Mouse (Mus musculus) megakaryocyte-erythroid progenitor cell, adult 5-6 weeks (primary cell): ENCODE data around the gene Ctnna3. TPM values are rescaled to one million over a fixed set of nuclear protein-coding genes. Genes with fewer than 3 reads are reported as not detected.
A peak's percentile ranks its signal among the peaks of the same experiment; 100 is the strongest.

Source experiments
- ATAC-seq: replicated peaks from 2 replicates; pipeline ENCODE4 v1.8.0; 2016; ENCODE audit warnings: mild to moderate bottlenecking, inconsistent platforms; ENCODE audit not compliant: severe bottlenecking, poor library complexity, low FRiP score, low TSS enrichment
- total RNA-seq, 2 experiments: library from RNA; stranded (forward) in 1 of 2; stranded (reverse) in 1 of 2; fragments of 200-1000, 215-1000 nt in 1 of 2; fragments of >200 nt in 1 of 2; fragmentation: Nextera tagmentation in 1 of 2; gene quantifications; 2 replicates each; pipeline ENCODE4 v1.2.3; 2014 to 2017

Gene Ctnna3
- total RNA-seq, 2 experiments from 2014 or later, result not detected

GRCm38 (mm10) chr10:63652887-63653286, 223.0 kb downstream of the Ctnna3 start:
- no peak for ATAC-seq

- no peak for ATAC-seq
Observed at GRCm38 (mm10) chr10:63653571-63653970, 223.7 kb downstream of the Ctnna3 start.

- ATAC-seq, result 0 out of 2 replicates have a peak, but pooled peaks have one; percentile 41
Observed at GRCm38 (mm10) chr10:63654560-63654959, 224.7 kb downstream of the Ctnna3 start.

- ATAC-seq, result no peak
Observed at GRCm38 (mm10) chr10:63676343-63676742, 246.4 kb downstream of the Ctnna3 start.

GRCm38 (mm10) chr10:63689233-63689632, 259.3 kb downstream of the Ctnna3 start:
- ATAC-seq, result no peak

- ATAC-seq, result no peak
Observed at GRCm38 (mm10) chr10:63689651-63690050, 259.8 kb downstream of the Ctnna3 start.

DNA sequence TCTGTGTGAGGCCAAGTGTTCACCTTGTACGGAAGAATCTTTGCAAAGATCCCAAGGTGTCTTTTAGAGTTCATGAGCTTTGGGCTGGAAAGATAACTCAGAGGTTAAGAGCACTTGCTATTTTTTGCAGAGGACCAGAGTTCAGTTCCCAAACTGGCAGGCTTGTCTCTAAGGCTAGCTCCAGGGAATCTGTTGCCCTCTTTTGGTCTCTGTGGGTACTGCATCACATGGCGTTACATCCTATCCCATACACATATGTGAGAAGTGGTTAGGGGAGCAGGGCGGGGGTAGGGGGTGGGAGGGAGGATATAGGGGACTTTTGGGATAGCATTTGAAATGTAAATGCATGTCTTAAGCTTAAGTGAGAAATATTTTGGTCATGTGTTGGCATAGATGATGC, 262.1 kb downstream of the Ctnna3 start:
- peak; percentile 84 for ATAC-seq

DNA sequence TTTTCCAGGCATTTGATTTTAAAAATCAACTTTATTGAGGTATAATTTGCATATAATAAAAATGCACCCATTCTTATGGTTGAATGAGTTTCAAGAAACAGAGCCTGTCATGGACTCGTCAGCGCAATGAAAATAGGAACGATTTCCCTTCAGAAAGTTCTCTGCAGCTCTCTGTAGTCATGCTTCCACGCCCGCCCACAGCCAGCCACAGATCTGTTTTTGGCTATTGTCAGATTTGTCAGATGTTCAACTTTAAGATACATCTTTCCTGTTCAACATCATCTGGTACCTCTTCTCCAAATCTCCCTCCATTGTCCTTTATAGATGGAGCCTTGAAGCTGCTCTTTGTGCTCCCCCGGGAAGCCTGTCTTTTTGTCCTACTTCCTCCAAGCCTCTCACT, 280.3 kb downstream of the Ctnna3 start:
- no peak for ATAC-seq

- ATAC-seq, result no peak
Observed at GRCm38 (mm10) chr10:63712530-63712929, 282.6 kb downstream of the Ctnna3 start.

DNA sequence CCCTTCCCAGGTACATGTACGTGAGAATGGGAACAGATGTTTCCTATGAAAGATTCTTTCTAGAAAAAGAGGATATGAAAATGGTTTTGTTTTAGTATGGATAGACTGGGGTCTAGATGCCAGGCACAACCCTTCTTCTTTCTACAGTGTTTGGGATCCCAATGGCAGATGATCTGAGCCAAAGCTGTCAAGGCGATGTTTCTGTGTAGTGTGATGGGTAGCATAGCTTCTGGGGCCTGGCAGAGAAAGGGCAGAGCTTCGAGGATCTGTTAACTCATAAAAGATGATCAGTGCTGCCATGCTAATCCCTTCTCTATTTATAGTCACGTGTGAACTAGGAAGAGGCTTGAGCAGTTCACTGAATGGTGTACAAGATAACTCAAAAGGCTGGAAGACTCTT, 284.3 kb downstream of the Ctnna3 start:
- no peak for ATAC-seq

- no peak for ATAC-seq
Observed at GRCm38 (mm10) chr10:63768871-63769270, 339.0 kb downstream of the Ctnna3 start.

GRCm38 (mm10) chr10:63771656-63772055, 341.8 kb downstream of the Ctnna3 start:
- no peak for ATAC-seq

DNA sequence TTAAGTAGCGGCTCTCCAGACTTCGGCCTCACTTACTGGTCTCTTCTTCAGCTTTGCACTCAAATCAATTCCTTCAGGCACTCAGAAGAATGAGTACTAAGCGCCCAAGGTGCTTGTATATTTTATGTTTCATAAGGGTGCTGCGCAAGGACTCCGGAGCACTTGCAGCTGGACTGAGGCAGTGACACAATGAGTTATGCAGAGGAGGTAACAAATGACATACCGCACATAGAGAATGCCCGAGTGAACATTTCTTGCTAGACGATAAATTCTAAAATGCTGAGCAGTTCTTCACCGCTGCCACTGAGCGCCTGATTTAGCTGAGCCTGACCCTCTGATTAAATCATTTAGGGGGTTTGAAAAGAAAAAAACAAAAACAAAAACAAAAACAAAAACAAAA, 342.2 kb downstream of the Ctnna3 start:
- no peak for ATAC-seq

DNA sequence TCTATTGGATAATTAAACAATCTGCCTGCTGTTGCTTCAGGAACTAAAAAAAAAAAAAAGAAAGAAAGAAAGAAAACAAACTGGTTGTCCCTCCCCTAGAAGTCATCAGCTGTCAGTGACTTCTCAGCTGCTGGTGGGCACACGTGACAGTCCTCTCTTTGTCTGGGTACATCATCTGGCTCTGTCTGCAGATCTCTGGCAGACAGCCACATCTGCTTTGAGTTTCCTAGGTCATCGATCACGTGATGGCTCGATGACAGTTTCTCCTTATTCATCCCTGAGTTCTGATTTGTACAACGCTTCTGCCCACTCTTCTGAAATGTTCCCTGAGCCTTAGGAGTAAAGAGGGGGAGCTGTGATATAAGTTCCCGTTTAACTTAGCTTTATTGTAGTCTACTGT, 352.1 kb downstream of the Ctnna3 start:
- no peak for ATAC-seq

DNA sequence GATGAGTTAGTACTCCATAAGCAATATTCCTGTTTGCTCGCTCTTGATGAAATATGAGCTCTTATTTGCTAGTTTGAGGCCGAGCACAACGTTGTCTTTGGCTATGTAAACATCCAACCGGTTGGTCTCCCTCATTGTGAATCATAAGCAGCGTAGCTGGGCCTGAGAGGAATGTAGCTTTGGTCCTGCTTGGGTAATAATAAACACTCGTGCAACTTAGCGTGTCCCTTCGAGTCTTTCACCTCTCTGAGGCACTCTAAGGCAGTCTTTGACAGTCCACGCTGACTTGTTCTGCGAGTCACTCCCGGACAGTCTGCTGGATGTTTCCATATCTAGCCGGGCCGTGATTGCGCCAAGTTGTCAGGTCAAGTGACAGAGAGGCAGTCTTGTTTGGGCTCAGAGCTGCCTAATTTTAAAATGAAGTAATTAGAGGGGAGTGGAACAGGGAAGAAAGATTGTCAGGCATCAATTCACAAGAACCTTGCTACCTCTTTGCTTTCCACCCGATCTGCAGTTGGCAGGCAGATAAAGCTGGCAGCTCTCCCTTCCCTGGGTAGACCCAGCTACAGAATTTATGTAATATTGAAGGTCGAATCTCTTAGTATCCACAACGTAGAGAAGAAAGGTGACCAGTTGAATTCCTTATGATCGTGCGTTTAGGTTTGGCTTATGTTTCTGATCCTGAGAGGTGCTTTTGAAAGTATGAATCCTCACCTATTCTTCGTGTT, 355.1 kb downstream of the Ctnna3 start:
- no peak for ATAC-seq

DNA sequence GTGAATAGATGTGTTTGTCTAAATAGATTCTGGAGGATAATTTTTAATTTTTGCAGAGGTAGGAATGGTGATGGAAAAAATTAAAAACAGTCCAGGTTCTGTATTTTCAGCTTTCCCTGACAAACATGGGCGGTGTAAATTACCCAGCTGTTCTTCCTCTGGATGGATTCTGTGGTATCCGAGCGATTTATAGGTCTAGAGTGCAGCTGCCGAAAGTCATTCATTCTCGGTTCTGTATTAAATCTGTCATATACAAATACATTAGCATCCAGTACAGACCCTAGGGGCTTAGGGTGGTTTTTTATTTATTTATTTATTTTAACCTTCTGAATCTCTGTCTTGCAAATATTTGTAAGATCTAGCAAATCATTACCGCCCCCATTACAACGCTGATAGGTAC, 356.5 kb downstream of the Ctnna3 start:
- no peak for ATAC-seq

- no peak for ATAC-seq
Observed at GRCm38 (mm10) chr10:63803909-63804308, 374.0 kb downstream of the Ctnna3 start.

DNA sequence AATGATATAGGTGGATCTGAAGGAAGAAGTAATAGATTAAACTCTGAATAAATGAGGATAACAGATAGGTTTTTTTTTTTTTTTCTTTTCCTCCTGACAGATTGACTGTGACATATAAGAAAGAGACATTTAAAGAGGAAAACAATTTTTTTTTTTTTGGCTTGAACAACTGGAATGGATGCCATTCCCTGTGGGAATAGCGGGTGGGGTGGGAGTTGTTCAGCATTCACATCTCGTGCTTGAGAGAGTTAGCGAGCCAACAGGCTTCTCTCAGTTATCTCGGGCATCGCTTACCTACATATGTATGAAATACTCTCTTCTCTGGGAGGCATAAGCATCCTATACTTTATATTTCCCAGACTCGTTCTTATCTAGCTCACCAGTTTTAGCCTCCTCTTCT, 375.7 kb downstream of the Ctnna3 start:
- ATAC-seq, result no peak

DNA sequence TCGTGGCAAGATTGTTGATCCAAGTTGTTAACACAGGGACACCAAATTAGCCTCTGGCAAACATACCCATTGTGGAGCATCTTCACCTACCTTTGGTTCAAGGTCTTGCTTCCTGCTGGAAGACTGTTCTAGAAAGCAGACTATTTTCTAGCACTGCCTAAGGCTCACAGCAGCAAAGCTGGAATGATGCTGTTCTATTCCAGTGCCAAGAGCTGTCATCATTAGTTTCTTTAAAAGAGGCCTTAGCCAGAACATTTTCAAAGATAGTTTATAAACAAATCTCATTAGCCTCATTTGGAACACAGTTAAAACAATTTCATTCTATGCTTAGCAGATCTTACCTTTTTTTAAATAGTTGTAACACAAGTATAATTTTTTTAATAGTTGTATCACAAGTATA, 376.4 kb downstream of the Ctnna3 start:
- no peak for ATAC-seq

DNA sequence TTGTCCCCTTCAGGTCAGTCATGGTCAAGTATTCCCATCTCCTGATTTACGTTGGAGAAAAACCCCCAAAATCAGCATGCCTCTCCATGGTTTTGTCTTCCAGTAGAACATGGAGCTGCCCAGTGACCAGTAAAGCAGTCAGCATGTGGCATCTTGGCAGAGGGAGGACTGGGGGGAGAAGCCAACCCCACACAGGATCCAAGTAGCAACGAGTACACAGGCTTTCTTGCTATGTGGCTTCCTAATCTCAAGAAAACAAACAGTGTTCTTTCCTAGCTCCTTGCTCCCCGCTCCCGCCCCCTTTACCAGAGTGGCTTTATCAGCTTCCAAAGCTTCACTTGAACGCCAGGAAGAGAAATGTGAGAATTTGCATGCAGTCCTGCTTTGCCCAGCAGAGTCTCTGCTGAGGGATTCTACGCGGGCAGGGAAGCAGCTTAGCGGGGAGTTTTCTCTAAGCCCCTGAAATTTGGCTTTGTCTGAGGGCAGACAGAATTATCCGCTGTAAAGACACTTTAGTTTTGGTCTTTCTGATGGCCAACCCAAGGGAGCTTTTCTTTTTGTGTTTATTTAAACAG, 380.2 kb downstream of the Ctnna3 start:
- ATAC-seq, result no peak

DNA sequence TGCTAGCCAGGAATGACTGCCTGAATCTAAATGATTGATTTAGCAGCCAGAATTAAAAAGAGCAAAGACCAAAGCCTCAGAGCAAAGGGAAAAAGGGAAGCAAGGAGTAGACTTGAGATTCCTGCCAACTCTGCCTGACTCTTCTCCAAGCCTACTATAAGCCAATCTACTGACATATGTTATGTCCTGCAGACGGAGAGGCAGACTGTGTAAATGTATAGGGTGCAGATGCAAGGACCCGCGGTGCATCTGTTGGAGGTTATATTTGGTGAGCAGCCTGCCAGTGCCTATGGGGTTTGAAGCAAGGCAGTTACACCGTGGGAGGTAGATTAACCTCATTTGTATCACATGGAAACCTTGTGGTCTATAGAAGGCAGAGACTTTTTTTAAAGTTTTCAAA, 409.1 kb downstream of the Ctnna3 start:
- ATAC-seq, result no peak
